Mouse (Mus musculus) frontal cortex, postnatal 14 days (tissue): ENCODE results near the gene Vcpkmt.

Source experiments
- DNase-seq, 2 experiments: peaks; one replicate each; pipeline ENCODE4 v3.0.0; 2022; ENCODE audit warnings: low spot score in 2 of 2

The Vcpkmt gene

DNA sequence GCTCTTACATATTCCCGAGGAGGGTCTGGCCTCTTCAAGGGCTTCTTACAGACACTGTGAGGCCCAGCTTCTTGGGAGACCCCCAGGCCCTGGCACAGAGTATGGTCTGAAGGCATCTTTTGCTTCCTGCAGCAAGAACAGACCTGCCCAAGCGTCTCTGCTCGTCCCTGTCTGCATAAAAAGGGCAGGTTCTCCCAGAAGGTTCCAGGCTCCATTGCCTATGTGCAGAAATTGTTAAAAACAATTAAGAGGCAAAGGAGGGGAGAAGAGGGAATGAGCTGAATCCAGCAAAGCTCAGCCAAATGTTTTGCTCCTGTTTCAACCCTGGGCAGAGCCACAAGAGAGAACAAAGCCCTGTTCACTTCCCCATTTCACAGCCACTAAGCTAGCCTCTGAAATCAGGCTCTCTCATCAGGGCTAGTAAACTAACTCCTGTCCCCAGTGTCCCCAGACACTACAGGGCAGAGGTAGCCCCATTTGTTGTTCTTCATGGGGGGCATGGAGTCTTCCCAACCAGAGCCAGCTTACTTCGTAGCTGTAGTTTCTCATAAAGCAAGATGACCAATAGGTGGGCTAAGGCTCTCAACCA lies 44.4 kb downstream of the Vcpkmt start:
- no peak for DNase-seq

DNA sequence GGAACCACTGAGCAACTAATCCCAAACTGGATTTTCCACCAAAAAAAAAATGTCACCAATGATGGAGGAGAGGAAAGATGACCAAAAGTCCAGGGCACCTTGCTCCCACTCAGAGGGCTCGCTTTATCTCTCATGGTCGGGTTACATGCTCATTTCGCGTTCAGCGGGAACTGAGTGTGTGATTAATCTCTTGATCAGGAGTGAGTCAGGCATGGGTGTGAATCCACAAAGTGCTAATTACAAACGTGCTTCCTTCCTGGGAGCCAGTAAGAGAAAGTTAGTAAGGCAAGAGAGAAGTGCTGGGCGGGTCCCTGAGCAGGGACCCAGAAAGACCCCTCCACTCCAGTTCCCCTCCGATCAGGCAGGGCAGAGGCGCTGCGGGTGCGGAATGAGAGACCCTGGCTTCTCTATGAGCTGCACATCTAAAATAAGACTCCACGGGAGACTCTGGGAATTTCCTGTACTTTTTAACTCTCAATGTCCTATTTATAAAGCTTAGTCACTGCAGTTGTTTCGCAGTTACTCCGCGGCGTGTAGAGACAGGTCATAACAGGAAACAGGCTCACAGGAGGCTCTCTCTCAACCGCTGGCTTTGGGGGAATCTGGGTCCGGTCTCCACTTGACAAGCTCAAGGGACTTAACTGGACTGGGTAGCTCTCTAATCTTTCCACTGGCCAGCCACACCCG lies 45.0 kb downstream of the Vcpkmt start:
- DNase-seq = peak in 1 of 2 experiments; percentile 25

DNA sequence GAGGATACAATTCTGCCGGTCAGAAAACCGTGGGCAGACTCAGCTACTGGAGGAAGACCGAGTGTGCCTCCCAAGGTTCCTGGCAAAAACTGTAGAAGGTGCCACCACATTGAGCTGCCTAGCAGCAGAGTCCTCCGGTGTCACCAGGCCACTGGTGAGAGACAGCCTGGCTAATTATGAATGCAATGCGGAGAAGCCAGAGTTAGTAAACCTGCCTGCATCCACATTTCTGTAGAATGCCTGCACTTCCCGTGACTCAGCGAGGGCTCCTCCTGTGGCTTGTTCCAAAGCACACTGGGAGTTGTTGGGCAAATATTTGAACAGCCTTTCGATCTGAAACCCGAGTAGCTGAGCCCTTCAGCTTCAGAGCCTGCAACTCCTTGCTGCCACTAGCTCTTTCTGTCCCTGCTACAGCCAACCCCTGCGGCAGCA lies 45.6 kb downstream of the Vcpkmt start:
- no peak for DNase-seq

DNA sequence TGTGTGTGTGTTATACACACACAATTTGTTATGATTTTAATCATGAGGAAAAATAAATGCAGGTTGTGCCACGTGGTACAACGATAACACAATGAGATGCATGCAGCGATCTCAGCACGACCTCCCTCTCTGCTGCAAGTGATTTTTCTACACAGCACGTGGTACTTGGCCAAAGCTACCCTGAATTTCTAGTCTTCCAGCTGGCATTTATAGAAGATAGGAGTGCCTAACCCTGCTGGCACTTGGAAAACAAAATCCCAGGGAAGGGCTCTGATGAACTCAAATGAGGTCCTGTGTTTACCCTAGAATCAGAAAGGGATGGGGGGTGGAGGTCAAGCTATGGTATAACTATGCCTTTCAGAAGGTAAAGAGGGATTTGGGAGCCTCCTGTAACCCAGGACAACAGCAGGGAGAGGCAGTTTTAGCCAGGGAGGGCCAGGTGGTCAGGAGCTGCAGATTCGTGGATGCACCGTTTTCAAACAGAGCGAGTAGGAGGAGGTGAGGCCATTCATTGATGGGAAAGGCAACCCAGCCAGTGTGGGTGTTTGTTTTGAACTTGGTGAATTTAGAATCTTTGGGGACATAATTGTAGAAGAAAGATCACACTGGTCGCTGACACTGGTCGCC lies 46.1 kb downstream of the Vcpkmt start:
- DNase-seq = no peak

DNA sequence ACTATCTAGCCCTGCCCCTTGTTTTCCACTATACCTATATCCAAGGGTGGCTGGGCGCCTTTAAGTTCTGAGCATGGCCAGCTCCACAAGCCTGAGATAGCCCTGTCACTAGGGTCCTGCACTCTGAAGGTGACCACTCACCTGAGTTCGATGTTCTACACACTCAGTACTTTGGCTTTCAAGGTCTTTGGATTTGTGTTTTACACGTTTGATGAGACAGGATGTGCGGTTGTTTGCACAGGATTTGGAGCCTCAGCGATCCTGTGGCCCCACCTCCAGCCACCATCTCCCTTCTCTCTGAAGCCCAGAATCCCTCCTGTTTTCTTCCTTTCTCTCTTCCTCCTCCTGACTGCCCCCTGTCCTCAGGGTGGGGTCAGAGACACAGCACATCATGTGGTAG lies 49.6 kb downstream of the Vcpkmt start:
- no peak for DNase-seq

DNA sequence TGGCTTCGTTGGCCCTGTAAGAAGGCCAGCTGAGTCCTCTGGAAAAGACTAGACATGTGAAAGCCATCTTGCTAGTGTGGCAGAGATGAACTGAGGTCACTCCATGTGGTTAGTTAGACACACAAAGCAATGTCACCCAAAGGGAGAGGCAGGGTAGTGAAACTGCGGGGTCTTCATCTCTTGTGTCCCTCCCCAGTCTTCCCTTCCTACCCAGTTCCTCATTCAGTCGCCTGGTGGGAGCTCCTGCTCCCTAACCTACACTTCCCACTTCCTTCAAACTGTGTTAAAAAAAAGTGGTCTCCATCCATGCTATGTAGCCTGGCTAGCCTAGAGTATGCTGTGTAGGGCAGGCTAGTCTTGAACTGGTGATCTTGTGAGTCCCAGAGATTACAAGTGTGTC lies 50.3 kb downstream of the Vcpkmt start:
- no peak for DNase-seq

DNA sequence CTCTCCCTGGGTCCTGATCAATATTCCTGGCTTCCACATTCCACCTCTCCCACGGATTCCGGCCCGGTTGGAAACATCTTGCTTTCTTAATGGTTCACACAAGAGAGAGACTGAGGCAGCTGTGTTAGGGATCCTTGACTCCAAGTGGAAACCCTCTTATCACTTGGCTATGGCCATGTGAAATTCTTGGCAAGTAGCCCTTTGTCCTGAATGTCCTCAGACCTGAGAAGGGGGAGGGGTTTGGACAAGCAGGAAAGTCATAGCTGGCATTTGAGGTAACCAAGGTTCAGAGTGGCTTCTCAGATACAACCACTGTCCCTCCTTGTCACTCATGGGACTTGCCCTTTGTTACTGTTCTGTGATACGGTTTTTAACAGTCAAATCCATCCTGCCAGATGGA lies 50.7 kb downstream of the Vcpkmt start:
- no peak for DNase-seq

DNA sequence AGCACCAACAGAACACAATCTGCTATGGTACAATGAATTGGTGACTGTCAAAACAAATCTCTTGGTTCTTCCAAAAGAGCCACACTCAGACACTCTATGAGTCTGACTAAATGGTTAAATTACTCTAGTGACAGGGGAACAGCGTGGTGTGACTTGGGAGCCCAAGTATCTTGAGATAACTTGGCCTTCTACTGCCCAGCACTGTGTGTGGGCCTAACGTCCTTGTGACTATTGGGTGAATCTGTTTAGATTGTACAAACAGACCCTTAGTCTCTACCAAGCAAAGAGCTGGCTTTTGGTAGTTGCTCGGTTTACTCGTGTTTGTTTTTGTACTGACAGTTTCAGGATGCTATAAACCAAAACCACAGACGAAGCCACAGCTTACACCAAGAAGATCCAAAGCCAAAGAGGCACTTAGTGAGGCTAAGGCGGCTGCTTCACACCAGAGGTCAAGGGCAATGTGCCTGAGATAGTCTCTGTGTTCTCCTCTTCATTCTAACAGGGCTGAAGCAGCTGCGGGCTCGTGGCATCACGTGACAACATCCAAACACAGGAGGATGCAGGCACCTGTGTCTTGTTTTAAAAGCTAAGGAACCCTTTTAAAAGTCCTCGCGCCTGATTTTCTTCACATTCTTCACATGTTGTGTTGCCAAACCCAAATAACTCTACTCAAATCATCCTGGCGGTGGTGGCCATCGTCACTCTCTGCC lies 53.0 kb downstream of the Vcpkmt start:
- no peak for DNase-seq

DNA sequence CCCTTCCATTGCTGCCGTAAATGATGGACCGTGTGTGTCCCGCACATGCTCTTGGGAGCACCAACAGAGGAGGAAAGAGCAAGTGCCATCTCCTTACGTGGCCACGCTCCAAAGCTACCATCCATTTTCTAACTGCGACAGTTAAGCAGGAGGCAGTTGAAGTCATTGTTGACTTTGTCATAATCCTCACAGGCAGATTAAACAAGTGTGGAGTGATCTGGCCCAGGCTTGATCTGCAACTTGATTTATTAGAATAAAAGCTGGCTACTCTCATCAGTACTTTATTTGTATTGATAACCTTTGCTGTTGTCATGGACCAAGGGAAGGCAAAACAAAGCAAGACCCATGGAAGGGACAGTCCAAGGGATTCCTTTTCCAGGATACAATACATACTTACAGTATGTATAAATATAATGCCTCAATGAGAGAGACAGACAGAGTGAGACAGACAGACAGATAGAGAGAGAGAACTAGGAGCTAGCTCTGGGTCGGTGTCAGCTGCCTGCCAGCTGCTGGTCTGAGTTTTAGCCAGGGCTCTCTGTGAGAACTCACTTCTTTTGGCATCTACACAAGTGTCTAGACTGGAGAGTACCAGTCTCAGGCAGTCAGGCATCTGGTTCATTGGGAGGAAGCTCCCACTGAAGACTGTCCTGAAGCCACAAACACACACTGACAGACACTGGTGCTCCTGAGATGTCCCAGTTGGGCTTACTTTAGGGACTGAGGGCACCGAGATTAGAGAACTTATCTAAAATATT lies 54.4 kb downstream of the Vcpkmt start:
- no peak for DNase-seq
